20 mouse cellular contexts compared by ENCODE assay signal in the genomic region with DNA sequence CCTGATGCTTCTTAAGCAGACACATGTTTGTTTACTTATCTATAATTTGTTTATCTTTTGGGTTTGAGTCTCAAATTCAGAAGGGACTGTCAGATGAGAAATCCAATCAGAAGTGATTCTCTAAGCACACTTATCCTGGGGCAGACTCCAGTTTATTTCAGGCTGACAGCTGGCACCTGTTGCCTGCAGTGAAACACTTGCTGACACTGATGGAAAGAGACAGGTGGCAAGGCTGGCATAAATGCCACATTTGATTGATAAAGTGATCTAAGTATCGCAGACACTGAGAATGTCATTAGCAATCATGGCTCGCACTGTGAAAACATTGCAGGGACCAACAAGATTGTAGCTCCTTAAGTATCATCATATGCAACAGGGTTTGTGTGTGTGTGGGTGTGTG.
DNase-seq lines count a peak whose midpoint lies in the region; ATAC-seq and TF ChIP-seq lines count a peak whose summit lies in the region.
"Had no signal": no experiment of that assay in that cellular context is flagged by ENCODE, and none has a peak within 500 bp of the region (broad histone marks: within the 10 kb centered on the region; RNA-seq: fewer than 3 reads in every experiment).

No protein-coding gene starts in this region.

- H3K27me3 ChIP-seq in hindbrain, postnatal 0 days (ENCODE audit: insufficient read depth, low read length) = no peaks in the 10 kb centered on the region
- no peaks in the 10 kb centered on the region for H3K27me3 ChIP-seq in hindbrain, embryonic 16.5 days (replicated peaks; ENCODE audit: control insufficient read depth, insufficient read depth, low read length)
- H3K27me3 ChIP-seq: embryonic facial prominence, embryonic 12.5 days had no signal

- WGBS in hindbrain, postnatal 0 days = 71% methylated on average over 2 of the region's 2 CpGs
- WGBS in hindbrain, embryonic 16.5 days = 66% methylated on average over 2 of the region's 2 CpGs
- 47% methylated on average over 2 of the region's 2 CpGs for WGBS in lung, adult 2 months

- H3K36me3 ChIP-seq in hindbrain, postnatal 0 days (ENCODE audit: insufficient read depth, low read length) = no peaks in the 10 kb centered on the region
- no peaks in the 10 kb centered on the region for H3K36me3 ChIP-seq in hindbrain, embryonic 16.5 days (ENCODE audit: control insufficient read depth, insufficient read depth, low read length)
- H3K36me3 ChIP-seq: embryonic facial prominence, embryonic 12.5 days; heart, embryonic 10.5 days; hindbrain, embryonic 10.5 days had no signal

- no peak overlapping the region for H3K4me3 ChIP-seq in hindbrain, postnatal 0 days (ENCODE audit: low read length)
- no peak overlapping the region for H3K4me3 ChIP-seq in hindbrain, embryonic 16.5 days (ENCODE audit: low read length)
- H3K4me3 ChIP-seq in lung, adult 2 months (replicated peaks; ENCODE audit: extremely low read depth, low read depth, low read length) = no peak overlapping the region
- H3K4me3 ChIP-seq: embryonic facial prominence, embryonic 12.5 days; heart, embryonic 10.5 days; hindbrain, embryonic 10.5 days had no signal

- peak; percentile 28 to 42 for DNase-seq in cerebellum, postnatal 10 days
- no peak for DNase-seq in cerebellum, adult 8-10 months
- DNase-seq in hindbrain, postnatal 0 days (ENCODE audit: low spot score) = peak; percentile 56
- peak; percentile 19 for DNase-seq in brain, adult 2 months (ENCODE audit: low read depth, low spot score)
- peak; percentile 30 to 41 for DNase-seq in layer of hippocampus, postnatal 10 days (ENCODE audit: low spot score in 2 of 2)
- no peak for DNase-seq in lung, adult 2 months
- no peak for DNase-seq in kidney, adult 11 months
- DNase-seq: adrenal gland, adult 8-10 months; cerebellum, adult 11 months; kidney, adult 2 months; kidney, postnatal 14 days; liver; lung, postnatal 14 days; midbrain, embryonic 14.5 days; right cerebral cortex, adult 18-20 months; thymus, postnatal 14 days had no signal

- no peak for TF ChIP-seq POLR2A in lung, adult 2 months (IDR thresholded peaks at IDR 0.05; ENCODE audit: borderline replicate concordance, extremely low read depth, low read depth, low read length)

- H3K9ac ChIP-seq in hindbrain, postnatal 0 days (replicated peaks; ENCODE audit: low read length) = no peak overlapping the region
- no peak overlapping the region for H3K9ac ChIP-seq in hindbrain, embryonic 16.5 days (ENCODE audit: low read depth, low read length)
- H3K9ac ChIP-seq: embryonic facial prominence, embryonic 12.5 days had no signal

- H3K27ac ChIP-seq in hindbrain, postnatal 0 days = no peak overlapping the region
- no peak overlapping the region for H3K27ac ChIP-seq in hindbrain, embryonic 16.5 days (ENCODE audit: low read depth, low read length)
- H3K27ac ChIP-seq: embryonic facial prominence, embryonic 12.5 days; heart, embryonic 10.5 days; hindbrain, embryonic 10.5 days had no signal

- H3K9me3 ChIP-seq in hindbrain, postnatal 0 days (ENCODE audit: low read length) = no peaks in the 10 kb centered on the region
- H3K9me3 ChIP-seq in hindbrain, embryonic 16.5 days (ENCODE audit: control insufficient read depth, low read length) = no peaks in the 10 kb centered on the region
- H3K9me3 ChIP-seq: embryonic facial prominence, embryonic 12.5 days; heart, embryonic 10.5 days; hindbrain, embryonic 10.5 days had no signal

- H3K4me2 ChIP-seq in hindbrain, postnatal 0 days (ENCODE audit: low read depth, low read length) = no peak overlapping the region
- H3K4me2 ChIP-seq in hindbrain, embryonic 16.5 days (ENCODE audit: low read length) = no peak overlapping the region
- H3K4me2 ChIP-seq: embryonic facial prominence, embryonic 12.5 days had no signal

- no peak for TF ChIP-seq CTCF in hindbrain, postnatal 0 days (IDR thresholded peaks at IDR 0.05; ENCODE audit: low read depth)
- no peak for TF ChIP-seq CTCF in lung, adult 2 months (IDR thresholded peaks at IDR 0.05; ENCODE audit: insufficient read depth, low read length)

- no peaks in the 10 kb centered on the region for H3K4me1 ChIP-seq in hindbrain, postnatal 0 days (ENCODE audit: insufficient read depth, low read length)
- no peaks in the 10 kb centered on the region for H3K4me1 ChIP-seq in hindbrain, embryonic 16.5 days (ENCODE audit: control insufficient read depth, insufficient read depth, low read depth, low read length)
- no peaks in the 10 kb centered on the region for H3K4me1 ChIP-seq in lung, adult 2 months (ENCODE audit: control insufficient read depth, insufficient read depth, low read length)
- H3K4me1 ChIP-seq: embryonic facial prominence, embryonic 12.5 days; heart, embryonic 10.5 days; hindbrain, embryonic 10.5 days had no signal

- ATAC-seq in hindbrain, postnatal 0 days = no peak
- ATAC-seq in hindbrain, embryonic 16.5 days = no peak

Comparison
In these comparisons a context has a peak if more than half of its experiments do, and no peak if none do; other contexts are left out.
1. DNase-seq: peak in cerebellum, postnatal 10 days (2 of 2), hindbrain, postnatal 0 days (single experiment), brain, adult 2 months (single experiment) and layer of hippocampus, postnatal 10 days (2 of 2); none in cerebellum, adult 8-10 months (single experiment), lung, adult 2 months (single experiment) and kidney, adult 11 months (single experiment).